Mouse (Mus musculus): ENCODE data around the gene Sec16b. TPM values are rescaled to one million over a fixed set of nuclear protein-coding genes. Genes with fewer than 3 reads are reported as not detected.

Gene Sec16b
- polyA plus RNA-seq, 1 experiment from 2014 or later = 0.74 TPM

DNA sequence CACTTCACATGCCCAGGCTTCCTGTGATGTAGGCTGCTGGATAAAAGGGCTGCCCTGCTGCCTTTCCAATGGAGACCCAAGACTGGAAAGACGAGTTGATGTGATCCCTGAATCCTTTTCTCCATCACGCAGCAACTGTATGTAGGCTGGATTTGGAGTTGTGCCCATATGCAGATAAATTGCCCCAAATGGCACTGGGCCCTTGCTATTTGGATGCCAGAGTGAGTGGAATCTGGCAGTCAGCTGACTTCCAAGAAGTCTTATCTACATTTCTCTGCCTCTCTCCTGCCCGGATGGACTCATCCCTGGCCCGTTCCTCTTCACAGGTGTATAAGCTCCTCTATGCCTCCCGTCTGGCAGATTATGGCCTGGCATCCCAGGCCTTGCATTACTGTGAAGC, 49.9 kb downstream of the Sec16b start:
- ATAC-seq (replicated peaks; ENCODE audit: insufficient number of reproducible peaks, low FRiP score, low TSS enrichment) = no peak
- Histone ChIP-seq H3K9me3 (replicated peaks; ENCODE audit: control insufficient read depth, low read length) (no peaks in the 10 kb centered on the region), H3K27me3 (ENCODE audit: control insufficient read depth, insufficient read depth, low read length) (peaks cover 6% of the 10 kb centered on the region; the same call in 1 of the 2 replicates), H3K4me3 (ENCODE audit: low read depth, low read length) (no peak overlapping the region), H3K9ac (ENCODE audit: low read depth, low read length) (no peak overlapping the region), H3K4me1 (ENCODE audit: control insufficient read depth, insufficient read depth, low read length) (peaks cover 4% of the 10 kb centered on the region; the same call in 1 of the 2 replicates), H3K4me2 (no peak overlapping the region), H3K36me3 (ENCODE audit: control insufficient read depth, insufficient read depth, low read length) (no peaks in the 10 kb centered on the region), H3K27ac (ENCODE audit: low read depth, low read length) (no peak overlapping the region)
- 72% methylated on average over 5 of the region's 5 CpGs for WGBS (ENCODE audit: insufficient replicate concordance)

- WGBS (ENCODE audit: insufficient replicate concordance) = 53% methylated on average over 5 of the region's 5 CpGs
- Histone ChIP-seq H3K9me3 (replicated peaks; ENCODE audit: control insufficient read depth, low read length) (no peaks in the 10 kb centered on the region), H3K27me3 (ENCODE audit: control insufficient read depth, insufficient read depth, low read length) (peaks cover 6% of the 10 kb centered on the region; the same call in 1 of the 2 replicates), H3K4me2 (no peak overlapping the region), H3K9ac (ENCODE audit: low read depth, low read length) (no peak overlapping the region), H3K4me1 (ENCODE audit: control insufficient read depth, insufficient read depth, low read length) (peaks cover 4% of the 10 kb centered on the region; the same call in 1 of the 2 replicates), H3K4me3 (ENCODE audit: low read depth, low read length) (no peak overlapping the region), H3K36me3 (ENCODE audit: control insufficient read depth, insufficient read depth, low read length) (no peaks in the 10 kb centered on the region), H3K27ac (ENCODE audit: low read depth, low read length) (no peak overlapping the region)
- ATAC-seq (replicated peaks; ENCODE audit: insufficient number of reproducible peaks, low FRiP score, low TSS enrichment) = no peak
Measured at GRCm38 (mm10) chr1:157558145-157558544, 51.6 kb downstream of the Sec16b start.

DNA sequence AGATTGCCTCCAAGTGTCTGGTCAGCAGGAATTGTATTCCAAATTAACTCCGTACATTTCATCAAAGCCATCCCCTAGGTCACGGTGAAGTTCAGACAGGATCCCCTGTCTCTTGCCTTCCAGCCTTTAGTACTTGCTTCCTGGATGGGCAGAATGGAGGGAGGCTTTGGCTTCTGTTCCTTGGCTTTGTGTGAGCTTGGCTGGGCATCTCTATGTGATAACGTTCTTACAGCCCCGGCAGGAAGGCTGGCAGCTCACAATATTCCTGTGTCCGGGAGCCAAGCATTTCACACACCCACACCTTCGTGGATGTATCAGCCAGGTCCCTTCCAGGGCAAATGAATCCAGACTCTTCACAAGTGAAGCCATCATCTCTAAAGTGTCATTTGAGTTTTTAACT, 53.5 kb downstream of the Sec16b start:
- Histone ChIP-seq H3K4me3 (ENCODE audit: low read depth, low read length) (no peak overlapping the region), H3K9ac (ENCODE audit: low read depth, low read length) (no peak overlapping the region), H3K4me1 (ENCODE audit: control insufficient read depth, insufficient read depth, low read length) (no peaks in the 10 kb centered on the region), H3K36me3 (ENCODE audit: control insufficient read depth, insufficient read depth, low read length) (no peaks in the 10 kb centered on the region), H3K27ac (ENCODE audit: low read depth, low read length) (no peak overlapping the region), H3K9me3 (replicated peaks; ENCODE audit: control insufficient read depth, low read length) (no peaks in the 10 kb centered on the region), H3K4me2 (no peak overlapping the region), H3K27me3 (ENCODE audit: control insufficient read depth, insufficient read depth, low read length) (0 out of 2 replicates have a peak, but pooled peaks cover 3% of the 10 kb centered on the region)
- WGBS (ENCODE audit: insufficient replicate concordance) = 69% methylated on average over 6 of the region's 6 CpGs
- no peak for ATAC-seq (replicated peaks; ENCODE audit: insufficient number of reproducible peaks, low FRiP score, low TSS enrichment)

- H3K27me3 ChIP-seq (ENCODE audit: control insufficient read depth, insufficient read depth, low read length) = peaks cover 8% of the 10 kb centered on the region; the same call in 1 of the 2 replicates
- H3K9me3 ChIP-seq (replicated peaks; ENCODE audit: control insufficient read depth, low read length) = no peaks in the 10 kb centered on the region
- no peaks in the 10 kb centered on the region for H3K36me3 ChIP-seq (ENCODE audit: control insufficient read depth, insufficient read depth, low read length)
- H3K27ac ChIP-seq (ENCODE audit: low read depth, low read length) = no peak overlapping the region
- ATAC-seq (replicated peaks; ENCODE audit: insufficient number of reproducible peaks, low FRiP score, low TSS enrichment) = 0 out of 2 replicates have a peak, but pooled peaks have one; percentile 22
- no peak overlapping the region for H3K4me3 ChIP-seq (ENCODE audit: low read depth, low read length)
- peak overlapping the region; percentile 39 for H3K4me2 ChIP-seq
- WGBS (ENCODE audit: insufficient replicate concordance) = 13% methylated on average over 8 of the region's 8 CpGs
- H3K9ac ChIP-seq (ENCODE audit: low read depth, low read length) = no peak overlapping the region
- H3K4me1 ChIP-seq (ENCODE audit: control insufficient read depth, insufficient read depth, low read length) = no peaks in the 10 kb centered on the region
Measured at GRCm38 (mm10) chr1:157560654-157561386, 54.3 kb downstream of the Sec16b start.

- Histone ChIP-seq H3K27me3 (ENCODE audit: control insufficient read depth, insufficient read depth, low read length) (peaks cover 4% of the 10 kb centered on the region; the same call in 1 of the 2 replicates), H3K9ac (ENCODE audit: low read depth, low read length) (no peak overlapping the region), H3K4me2 (no peak overlapping the region), H3K4me3 (ENCODE audit: low read depth, low read length) (no peak overlapping the region), H3K27ac (ENCODE audit: low read depth, low read length) (no peak overlapping the region), H3K36me3 (ENCODE audit: control insufficient read depth, insufficient read depth, low read length) (no peaks in the 10 kb centered on the region), H3K9me3 (replicated peaks; ENCODE audit: control insufficient read depth, low read length) (no peaks in the 10 kb centered on the region), H3K4me1 (ENCODE audit: control insufficient read depth, insufficient read depth, low read length) (no peaks in the 10 kb centered on the region)
- no peak for ATAC-seq (replicated peaks; ENCODE audit: insufficient number of reproducible peaks, low FRiP score, low TSS enrichment)
- 83% methylated on average over 8 of the region's 8 CpGs for WGBS (ENCODE audit: insufficient replicate concordance)
Measured at GRCm38 (mm10) chr1:157567819-157568218, 61.3 kb downstream of the Sec16b start.

DNA sequence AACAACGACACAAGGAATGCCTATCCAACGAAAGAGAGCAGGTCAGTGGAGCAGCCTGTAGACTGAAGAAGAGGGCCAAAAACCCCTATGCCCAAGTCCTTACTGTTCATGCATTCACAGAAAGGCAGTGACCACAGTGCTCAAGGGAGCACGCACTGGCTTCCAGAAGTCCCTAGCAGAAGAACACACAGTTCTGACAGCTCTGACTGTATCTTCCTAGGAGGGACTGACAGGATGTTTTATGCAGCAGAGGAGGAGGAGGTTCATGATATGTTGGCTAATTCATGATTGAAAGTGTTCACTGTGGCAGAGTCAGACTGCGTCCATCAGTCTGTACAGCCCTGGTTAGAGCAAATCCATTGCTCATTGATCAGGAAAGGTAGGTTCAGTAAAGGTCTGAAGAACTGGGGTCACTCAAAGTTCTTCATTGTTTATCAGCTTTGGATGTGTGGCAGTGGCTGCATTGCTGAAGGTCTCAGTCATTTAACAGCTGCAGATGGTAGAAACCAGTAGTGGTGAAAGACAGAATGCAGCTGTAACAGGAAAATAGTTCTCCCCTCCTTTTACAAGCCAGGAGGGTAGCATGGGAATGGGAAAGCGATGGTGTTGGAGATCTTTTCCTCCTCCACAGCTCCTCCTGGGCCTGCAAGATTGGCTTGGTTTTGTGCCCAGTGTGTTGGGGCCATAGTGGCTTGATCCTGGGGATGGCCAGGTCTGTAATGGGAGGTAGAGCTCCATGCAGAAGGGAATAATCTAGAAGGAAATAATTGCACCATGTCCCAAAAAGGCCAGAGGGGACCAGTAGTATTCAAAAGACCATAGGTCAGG, 62.9 kb downstream of the Sec16b start:
- Histone ChIP-seq H3K4me1 (ENCODE audit: control insufficient read depth, insufficient read depth, low read length) (no peaks in the 10 kb centered on the region), H3K4me3 (ENCODE audit: low read depth, low read length) (no peak overlapping the region), H3K27me3 (ENCODE audit: control insufficient read depth, insufficient read depth, low read length) (peaks cover 4% of the 10 kb centered on the region; the same call in 1 of the 2 replicates), H3K36me3 (ENCODE audit: control insufficient read depth, insufficient read depth, low read length) (no peaks in the 10 kb centered on the region), H3K27ac (ENCODE audit: low read depth, low read length) (no peak overlapping the region), H3K4me2 (no peak overlapping the region), H3K9me3 (replicated peaks; ENCODE audit: control insufficient read depth, low read length) (no peaks in the 10 kb centered on the region), H3K9ac (ENCODE audit: low read depth, low read length) (no peak overlapping the region)
- 73% methylated on average over 5 of the region's 5 CpGs for WGBS (ENCODE audit: insufficient replicate concordance)
- ATAC-seq (replicated peaks; ENCODE audit: insufficient number of reproducible peaks, low FRiP score, low TSS enrichment) = no peak

GRCm38 (mm10) chr1:157575316-157575715, 68.8 kb downstream of the Sec16b start:
- WGBS (ENCODE audit: insufficient replicate concordance) = 73% methylated on average over 3 of the region's 3 CpGs
- no peak overlapping the region for H3K4me3 ChIP-seq (ENCODE audit: low read depth, low read length)
- no peak for ATAC-seq (replicated peaks; ENCODE audit: insufficient number of reproducible peaks, low FRiP score, low TSS enrichment)

GRCm38 (mm10) chr1:157578336-157578735, 71.8 kb downstream of the Sec16b start:
- H3K4me2 ChIP-seq = no peak overlapping the region
- no peaks in the 10 kb centered on the region for H3K36me3 ChIP-seq (ENCODE audit: control insufficient read depth, insufficient read depth, low read length)
- no peaks in the 10 kb centered on the region for H3K9me3 ChIP-seq (replicated peaks; ENCODE audit: control insufficient read depth, low read length)
- no peak overlapping the region for H3K4me3 ChIP-seq (ENCODE audit: low read depth, low read length)
- H3K9ac ChIP-seq (ENCODE audit: low read depth, low read length) = no peak overlapping the region
- no peak overlapping the region for H3K27ac ChIP-seq (ENCODE audit: low read depth, low read length)
- no peaks in the 10 kb centered on the region for H3K27me3 ChIP-seq (ENCODE audit: control insufficient read depth, insufficient read depth, low read length)
- WGBS (ENCODE audit: insufficient replicate concordance) = 80% methylated on average over 8 of the region's 8 CpGs
- no peak for ATAC-seq (replicated peaks; ENCODE audit: insufficient number of reproducible peaks, low FRiP score, low TSS enrichment)
- H3K4me1 ChIP-seq (ENCODE audit: control insufficient read depth, insufficient read depth, low read length) = no peaks in the 10 kb centered on the region

More at GRCm38 (mm10) chr1:157575316-157575715, 68.8 kb downstream of the Sec16b start:
- H3K27me3 ChIP-seq (ENCODE audit: control insufficient read depth, insufficient read depth, low read length) = no peaks in the 10 kb centered on the region
- H3K36me3 ChIP-seq (ENCODE audit: control insufficient read depth, insufficient read depth, low read length) = no peaks in the 10 kb centered on the region
- no peak overlapping the region for H3K9ac ChIP-seq (ENCODE audit: low read depth, low read length)
- H3K4me1 ChIP-seq (ENCODE audit: control insufficient read depth, insufficient read depth, low read length) = no peaks in the 10 kb centered on the region
- H3K9me3 ChIP-seq (replicated peaks; ENCODE audit: control insufficient read depth, low read length) = no peaks in the 10 kb centered on the region
- H3K4me2 ChIP-seq = no peak overlapping the region
- no peak overlapping the region for H3K27ac ChIP-seq (ENCODE audit: low read depth, low read length)

Data from heart, embryonic 11.5 days (tissue).